Mouse (Mus musculus) B cell, adult 2 months (primary cell): ENCODE results near the gene Glrx5.

Source experiments
- DNase-seq, 2 experiments: peaks; one replicate each; pipeline ENCODE4 v3.0.0; 2022

Gene Glrx5

DNA sequence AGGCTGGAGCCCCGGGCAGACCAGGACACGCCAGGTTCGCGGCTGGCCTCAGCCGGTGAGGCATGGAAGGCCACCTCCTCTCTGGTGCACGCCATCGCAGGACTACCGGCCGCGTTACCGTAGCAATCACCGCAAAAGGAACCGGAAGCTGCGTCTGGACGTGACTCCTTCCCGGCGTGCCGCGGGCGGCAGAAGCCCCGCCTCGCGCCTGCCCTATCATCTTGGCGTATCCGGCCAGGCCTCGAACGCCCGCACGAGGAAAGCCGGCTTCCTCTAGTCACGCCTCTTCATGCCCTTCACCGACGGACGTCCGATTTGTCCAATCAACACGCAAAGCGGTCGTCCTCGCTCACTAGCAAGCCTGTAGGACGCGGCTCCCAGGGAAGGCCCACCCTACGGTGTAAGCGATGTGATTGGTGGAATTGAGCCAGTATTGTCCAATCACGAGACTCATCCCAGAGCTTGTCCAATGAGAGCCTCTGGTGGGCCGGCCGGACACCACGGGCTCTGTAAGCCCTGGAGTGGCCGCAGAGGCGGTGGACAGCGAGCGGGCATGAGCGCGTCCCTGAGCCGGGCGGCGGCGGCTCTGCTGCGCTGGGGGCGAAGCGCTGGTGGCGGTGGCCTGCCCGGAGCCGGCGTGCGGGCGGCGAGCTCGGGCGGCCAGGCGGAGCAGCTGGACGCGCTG, at the start of gene Glrx5:
Gene Glrx5 (plus strand): TSS at position 542 of the 685 bp plus-strand sequence.
- peak; percentile 96 for DNase-seq

DNA sequence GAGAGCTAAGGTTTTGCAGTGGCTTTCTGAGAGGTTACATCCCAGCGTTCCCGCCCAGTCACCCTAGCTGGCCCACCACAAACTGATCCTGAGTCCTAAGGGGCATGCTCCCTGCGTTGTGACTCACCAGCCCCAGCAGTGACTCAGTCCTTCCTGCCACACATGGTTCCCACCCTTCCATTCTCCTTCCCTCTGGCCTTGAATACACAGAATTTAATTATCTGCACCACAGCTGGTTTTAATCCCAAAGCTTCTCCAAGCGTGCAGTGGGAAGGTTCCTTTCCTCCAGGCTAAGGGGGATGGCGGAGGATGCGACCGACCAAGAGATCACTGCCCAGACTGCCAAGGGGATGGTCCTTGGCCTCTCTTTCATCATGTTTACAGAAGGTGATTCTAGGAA, 49.0 kb upstream of the Glrx5 start:
- no peak for DNase-seq

DNA sequence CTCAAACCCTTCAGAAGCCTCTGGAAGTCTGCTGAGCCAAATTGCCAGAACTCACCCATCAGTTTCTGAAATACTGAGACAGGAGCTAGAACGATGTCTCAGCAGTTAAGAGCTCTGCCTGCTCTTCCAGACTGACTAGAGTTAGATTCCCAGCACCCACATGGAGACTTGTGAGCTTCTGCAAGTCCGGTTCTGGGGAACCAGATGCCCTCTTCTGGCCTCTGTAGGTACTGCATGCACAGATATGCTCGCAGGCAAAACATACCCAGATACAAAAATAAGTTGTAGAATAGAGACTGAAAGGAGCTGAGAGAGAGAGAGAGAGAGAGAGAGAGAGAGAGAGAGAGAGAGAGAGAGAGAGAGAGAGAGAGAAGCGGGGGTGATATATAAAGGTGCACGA, 47.4 kb upstream of the Glrx5 start:
- peak; percentile 68 for DNase-seq

DNA sequence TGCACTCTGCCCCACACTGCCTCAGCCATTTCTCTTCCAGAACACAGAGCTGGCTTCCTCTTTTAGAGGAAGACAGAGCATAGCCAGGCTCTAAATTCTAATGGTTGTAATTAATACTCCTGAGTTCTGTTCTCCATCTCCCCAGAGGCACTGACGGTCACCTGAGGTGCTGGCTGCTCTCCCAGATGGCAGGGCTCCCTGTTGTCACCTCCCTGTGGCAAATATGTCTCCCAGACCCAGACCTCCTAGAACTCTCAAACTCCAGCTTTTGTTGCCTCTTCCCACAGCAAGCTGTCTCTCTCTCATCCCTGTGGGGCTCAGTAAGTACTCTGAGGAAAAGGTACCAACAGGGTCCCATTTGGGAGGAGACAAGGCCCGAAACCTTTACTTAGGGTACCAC, 46.5 kb upstream of the Glrx5 start:
- no peak for DNase-seq

DNA sequence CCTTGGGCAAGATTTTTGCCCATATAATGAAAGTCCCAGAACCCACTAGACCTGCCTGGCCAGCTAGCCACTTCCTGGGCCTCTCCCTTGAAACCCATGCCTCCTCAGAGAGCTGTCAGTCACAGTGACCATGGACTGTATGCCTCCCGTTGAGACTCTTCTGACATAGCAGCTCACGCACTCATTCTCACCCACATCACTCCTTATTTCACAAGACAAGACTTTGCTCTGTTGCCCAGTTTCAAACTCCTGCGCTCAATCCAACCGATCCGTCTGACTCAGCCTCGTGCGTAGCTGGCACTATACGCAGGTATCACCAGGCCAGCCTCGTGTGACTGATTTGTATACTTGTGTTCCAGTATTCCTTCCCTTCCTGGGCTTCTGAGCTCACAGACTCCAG, 45.7 kb upstream of the Glrx5 start:
- DNase-seq: no peak

DNA sequence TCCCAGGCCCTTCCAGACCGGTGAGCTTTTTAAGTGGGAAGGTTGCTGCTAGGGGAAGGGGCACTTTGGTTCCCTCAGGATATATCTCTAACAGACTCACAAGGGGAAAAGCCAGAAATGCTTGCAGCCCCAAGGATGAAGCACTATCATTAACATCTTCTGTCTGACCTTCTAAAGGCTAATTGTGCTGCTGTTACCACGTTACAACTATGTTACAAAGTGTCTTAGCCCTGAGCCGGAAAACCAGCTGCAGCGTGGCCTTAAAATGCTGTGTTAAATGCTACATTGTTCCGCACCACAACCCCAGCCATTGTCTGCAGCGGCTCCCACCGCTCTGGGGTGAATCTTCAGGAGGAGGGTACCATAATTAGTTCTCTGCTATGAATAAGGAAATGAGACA, 44.6 kb upstream of the Glrx5 start:
- DNase-seq: no peak

DNA sequence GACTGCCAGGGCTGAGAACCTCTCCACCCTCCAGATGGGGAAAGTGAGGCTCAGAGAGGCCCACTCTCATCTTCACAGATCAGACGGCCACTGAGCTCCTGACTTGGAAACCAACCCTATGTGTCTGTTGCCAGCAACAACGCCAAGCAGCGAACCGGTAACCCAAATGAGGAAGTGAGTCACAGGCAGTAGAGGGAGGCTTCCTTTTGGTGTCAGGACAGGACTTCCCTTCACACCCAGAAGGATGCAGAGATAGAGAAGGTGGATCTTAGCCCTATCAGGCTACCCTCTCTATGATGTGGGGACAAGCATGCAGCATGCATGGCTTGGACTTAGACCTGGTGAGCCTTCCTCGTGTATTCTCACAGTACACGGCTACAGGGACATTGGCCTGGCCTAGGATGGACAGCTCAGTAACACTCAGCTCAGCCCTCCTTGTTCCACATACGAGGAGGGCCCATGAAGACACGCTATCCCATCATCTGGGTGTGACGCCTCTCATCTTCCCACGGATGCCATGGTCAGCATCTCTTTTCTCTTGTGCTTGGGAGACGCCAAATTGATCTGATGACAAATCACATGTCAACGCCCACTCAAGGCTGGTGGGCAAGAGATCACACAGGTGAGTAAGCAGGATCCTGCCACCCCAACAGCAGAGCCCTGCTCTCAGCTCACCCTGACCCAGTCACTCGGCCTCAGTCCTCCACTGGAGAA, 41.6 kb upstream of the Glrx5 start:
- DNase-seq: peak; percentile 81 to 86

DNA sequence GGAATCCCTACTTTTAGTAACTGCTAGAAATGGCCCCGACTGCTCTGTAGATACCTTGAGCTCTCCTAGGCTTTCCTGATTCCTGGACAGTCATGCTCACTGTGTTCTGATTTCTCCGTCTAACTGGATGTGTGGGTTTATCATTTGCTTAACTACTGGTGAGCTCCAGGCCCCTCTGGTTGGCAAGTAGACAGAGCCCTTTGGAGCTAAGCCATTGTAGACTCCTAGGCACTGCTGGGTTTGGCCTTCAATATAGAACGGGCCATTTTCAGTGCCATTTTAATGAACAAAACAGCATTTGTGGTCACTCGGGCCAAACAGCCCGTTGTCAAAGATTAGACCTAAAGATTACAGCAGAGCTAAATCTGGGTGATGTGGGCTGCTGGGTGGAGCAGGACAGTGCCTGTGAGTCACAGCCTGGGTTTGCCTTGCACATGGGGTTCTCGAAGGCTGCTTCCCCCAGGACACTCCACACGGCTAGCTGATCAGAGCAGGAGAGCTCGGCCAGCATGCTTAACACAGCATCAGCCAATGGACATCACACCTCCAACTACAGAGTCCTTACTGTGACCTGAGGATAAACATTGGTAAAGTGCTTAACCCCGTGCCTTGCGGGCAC, 40.3 kb upstream of the Glrx5 start:
- DNase-seq: no peak

DNA sequence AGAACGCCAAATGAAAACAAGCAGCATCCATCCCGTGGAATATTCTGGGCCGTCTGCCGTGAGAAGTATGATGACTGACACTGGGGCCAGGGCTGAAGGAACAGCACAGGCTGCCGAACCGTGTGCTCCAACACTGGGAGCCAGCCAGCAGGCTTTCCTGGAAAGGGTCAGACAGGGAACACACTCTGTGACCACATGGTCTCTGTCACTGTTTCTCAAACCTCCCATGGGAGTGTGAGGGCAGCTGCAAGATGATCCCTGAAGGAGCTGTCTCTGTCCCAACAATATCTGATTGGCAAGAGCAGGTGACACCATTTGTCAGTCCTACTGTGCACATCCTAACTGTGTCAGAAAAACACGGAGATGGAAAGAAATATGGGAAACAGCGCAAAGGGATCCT, 39.6 kb upstream of the Glrx5 start:
- no peak for DNase-seq

DNA sequence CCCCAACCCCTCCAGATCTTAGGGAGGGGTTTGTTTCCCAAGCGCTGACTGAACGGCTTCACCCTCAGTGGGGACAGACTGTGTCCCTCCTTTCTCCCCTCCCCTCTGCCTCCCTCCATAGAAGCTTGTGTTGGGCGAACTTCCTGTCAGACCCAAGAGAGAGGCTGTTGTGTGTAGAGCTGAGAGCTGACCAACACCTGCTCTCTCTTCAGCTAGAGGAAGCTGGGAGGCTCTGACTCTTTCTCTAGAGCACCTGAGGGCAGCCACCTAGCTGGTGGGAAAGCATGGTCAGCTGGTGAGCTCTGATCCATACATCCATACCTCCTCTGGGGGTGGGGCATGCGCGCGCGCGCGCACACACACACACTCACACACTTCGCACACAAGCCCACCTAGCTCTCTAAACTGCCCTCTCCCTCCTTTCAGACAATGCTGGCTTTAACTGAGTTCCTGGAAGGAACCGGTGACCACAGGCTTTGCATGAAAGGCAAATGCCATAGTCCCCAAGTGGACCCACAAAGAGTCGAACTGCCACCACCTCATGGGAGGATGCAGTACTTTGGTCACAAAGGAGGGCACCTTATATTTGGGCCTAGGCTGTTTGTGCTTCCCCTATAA, 37.1 kb upstream of the Glrx5 start:
- peak; percentile 42 to 48 for DNase-seq

DNA sequence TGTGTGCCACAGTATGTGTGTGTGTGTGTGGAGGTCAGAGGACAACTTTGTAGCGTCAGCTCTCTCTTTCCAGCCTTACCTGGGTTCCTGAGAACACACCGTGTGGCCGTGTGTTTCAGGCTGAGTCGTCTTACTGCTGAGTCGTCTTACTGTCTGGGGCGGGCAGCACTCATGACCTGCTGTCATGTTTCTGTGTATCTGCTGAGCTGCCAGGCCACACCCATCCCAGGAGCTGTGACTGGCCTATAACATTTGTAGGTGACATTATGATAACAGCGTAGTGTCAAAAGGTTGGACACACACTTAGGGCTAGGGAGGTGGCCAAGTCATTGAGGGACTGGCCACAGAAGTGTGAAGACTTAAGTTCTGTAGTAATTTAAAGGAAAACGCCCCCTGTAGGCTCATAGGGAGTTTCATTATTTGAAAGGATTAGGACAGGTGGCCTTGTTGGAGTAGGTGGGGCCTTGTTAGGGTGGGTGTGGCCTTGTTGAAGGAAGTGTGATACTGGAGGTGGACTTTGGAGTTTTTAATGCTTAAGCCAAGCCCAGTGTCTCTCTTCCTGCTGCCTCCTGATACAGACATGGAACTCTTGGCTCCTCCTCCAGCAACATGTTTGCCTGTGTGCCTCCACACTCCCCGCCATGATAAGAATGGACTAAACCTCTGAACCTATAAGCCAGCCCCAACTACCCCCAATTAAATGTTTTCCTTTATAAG, 36.3 kb upstream of the Glrx5 start:
- peak; percentile 21 to 35 for DNase-seq

DNA sequence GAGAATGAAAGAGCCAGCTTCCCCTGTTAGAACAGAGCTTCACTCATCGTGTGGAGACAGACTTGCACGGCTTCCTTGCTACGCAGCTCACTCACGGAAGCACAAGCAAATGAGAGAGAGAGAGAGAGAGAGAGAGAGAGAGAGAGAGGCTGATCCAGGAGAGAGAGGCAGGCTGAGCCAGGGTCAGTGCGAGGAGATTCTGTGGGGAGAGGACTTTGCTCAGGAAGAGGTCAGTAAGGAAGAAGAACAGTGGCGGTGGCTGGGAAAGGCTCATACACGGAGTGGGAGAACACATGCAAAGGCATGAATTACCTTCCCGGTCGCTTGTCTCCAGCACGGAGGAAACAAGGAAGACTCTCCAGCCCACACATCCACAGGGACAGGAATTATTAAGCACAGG, 35.3 kb upstream of the Glrx5 start:
- DNase-seq: no peak

DNA sequence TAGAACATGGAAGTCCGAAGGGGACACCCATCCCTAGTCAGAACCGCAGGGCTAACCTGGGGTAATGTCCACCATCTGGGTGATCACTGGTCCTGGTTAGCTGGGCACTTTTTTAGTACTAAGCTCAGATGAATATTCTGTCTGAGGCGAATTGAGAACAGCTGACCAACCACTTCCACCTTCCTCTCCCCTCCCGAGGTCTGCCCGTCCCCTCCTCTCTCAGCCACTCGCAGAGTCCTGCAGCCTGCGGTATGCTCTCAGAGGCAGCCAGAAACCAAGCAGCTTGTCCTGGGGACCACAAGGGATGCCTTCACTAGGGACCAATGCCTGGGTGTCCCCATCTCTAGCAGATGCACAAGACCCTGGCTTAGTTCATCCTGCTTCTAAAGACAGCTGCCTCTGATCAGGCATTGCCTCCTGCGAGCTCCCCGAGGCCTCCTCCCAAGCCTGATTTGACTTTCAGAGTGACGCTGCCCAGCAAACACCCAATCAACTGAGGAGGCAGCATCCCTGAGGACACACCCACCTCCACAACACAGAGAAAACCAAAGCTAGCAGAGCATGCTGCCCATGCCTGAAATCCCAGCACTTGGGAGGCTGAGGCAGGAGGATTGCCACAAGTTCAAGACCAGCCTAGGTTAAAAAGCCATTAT, 34.7 kb upstream of the Glrx5 start:
- no peak for DNase-seq

DNA sequence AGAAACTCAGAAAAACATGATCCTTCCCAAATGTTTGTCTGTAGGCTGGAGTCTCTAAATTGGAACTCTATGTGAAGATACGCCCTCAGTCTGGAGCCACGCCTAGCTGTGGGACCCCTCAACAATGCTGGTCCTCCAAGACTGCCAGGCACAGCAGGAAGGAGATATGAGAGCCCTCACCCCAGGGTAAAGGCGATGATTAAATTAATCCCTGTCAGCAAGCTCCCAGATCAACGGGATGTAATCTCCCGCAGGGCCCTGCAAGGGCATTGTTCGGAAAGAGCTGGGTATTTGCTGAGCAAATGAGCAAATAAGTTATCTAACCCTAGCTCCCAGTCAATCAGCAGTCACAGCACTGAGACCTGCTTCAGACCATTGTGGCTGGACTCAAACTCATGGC, 33.9 kb upstream of the Glrx5 start:
- no peak for DNase-seq

DNA sequence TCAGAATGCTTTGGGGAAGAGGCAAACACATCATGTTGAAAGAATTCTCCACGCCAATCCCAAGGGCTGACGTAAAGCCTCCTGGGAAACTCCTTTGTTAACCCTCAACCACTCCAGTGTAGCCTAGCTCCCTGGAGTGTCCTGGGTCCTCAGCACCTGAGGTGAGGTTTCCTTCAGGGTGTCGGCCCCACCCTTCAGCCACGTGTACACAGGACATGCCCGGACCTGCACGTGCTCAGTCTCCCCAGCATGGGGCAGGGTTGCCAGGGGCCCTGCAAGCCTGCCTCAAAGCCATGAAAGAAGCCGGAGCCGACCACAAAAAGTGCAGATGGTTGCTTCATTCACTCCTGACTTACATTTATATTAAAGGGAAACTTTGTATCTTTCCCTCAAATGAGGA, 33.3 kb upstream of the Glrx5 start:
- DNase-seq: no peak

DNA sequence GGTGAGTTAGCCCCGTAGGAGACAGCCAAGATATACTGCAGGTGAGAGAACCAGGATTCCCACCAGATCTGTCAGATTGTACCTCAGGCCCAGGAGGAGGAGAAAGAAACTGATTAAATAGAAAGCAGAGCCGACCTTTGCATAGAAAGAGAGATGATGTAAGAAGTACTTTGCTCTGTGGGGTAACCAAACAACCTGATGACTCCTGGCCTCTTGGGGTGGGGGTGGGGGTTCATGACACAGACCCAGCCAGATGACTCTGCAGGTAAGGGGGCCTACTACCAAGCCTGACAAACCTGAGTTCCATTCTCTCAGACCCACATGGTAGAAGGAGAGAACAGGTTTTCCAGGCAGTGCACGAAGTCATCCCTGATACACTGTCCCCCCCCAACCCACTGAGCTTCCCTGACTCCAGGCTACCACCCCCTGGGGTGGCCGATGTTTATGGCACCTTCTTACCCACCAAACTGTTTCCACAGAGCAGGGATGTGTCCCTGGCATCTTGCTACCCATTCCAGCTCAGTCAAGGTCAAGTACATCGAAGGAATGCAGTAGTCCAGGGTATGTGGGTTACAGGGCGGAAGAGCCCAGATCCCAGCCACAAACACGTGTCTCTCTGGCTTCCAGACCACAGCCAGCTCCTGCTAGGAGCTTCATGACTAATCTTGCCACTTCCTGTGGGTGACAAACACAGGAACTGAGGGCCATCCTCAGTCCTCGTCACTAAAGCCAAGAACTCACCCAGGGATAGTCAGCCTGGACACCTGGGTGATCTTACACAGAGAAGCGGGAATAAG, 31.8 kb upstream of the Glrx5 start:
- no peak for DNase-seq

DNA sequence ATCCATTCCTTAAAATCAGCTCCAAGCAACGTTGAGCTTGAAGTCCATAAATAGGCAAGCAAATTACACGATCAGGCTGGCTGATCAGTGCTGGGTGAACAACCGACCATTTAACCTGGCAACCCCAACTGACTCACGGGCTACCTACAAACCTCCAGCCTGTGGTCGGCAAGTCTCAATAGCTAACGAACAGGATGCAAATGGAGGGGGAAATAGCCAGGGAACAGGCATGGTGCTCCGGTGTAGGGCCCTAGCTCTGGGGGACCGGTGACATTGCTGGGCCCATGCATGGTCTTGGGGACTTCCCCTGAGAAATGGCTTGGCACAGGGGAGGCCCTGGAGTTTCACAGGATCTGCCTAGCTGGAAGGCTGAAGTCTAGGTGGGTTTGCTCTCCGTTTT, 31.2 kb upstream of the Glrx5 start:
- no peak for DNase-seq

DNA sequence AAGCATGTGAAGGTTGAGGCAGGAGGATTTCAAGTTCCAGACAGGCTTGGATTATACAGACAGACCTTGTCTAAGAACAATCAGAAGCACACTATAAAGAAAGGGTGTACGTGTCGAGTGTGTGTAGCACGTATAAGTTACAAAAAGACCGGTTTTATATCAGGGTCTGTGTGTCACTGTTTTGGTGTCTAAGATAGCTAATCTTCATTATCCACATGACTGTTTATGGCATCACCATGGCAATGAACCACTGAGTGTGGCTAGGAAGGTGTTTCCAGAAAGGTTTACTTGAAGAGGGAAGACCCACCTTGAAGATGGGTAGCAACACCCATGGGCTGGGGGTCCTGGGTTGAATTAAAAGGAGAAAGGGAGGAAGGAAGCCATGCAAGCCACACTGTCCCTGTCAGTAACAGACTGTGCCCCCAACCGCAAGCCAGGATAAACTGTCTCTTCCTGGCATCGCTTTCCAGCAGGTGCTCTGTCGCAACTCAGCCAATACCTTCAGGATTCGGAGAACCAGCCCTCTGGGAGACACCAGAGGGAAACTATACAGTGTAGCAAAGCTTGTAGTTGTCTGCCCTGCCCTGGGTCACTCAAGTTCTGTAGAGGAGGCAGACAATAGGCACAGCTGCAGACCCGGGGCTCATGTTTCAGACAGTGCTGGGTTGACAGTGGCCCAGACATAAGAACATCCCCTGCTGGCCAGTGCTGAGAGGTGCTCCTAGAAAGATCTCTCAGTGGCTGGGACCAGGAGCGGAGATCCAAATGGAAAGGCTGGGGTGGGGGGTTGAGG, 30.0 kb upstream of the Glrx5 start:
- no peak for DNase-seq

DNA sequence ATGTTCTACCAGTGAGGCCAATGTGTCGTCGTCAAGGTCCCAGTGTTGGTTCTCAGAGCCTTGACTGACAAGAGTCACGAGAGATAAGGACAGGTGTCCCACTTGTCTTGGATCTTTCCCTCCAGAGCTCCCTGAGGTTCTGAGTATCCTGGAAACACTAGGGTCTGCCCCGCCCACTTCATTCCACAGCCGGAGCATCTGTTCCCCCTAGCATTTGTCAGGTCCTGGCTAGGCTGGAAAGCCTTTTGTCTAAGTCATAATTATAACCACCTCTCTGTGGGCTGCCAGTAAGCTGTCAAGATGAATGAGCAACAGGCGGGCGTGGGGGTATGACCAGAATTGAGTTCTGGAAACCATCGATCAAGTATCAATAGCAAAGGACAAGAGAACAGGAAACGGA, 29.3 kb upstream of the Glrx5 start:
- DNase-seq: no peak

DNA sequence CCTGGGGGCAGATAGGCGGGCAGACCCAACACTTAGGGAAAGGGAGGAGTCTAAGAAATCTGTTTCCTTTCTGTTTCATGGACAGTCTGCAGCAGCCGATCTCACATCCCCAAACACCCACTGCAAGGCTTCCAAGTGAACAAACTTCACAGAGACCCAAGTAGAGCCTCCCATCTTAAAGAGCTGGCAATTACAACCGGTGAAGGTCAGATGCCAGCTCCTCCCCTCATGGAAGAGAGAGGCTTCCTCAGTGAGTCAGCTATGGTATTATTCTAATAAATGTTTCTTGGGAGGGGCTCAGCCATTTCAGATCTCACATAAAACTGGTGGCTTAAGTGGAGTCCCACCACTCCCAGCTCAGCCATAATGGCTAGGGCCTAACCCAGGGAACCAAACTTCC, 28.8 kb upstream of the Glrx5 start:
- DNase-seq: no peak
